Mouse (Mus musculus) embryonic facial prominence, embryonic 13.5 days (tissue): ENCODE measurements around the gene Vcp. TPM values are rescaled to one million over a fixed set of nuclear protein-coding genes. Genes with fewer than 3 reads are reported as not detected.
"Not testable (repeated sequence)": the region's sequence is repeated elsewhere in the genome, so short reads cannot be mapped to it uniquely, and the experiment has no call there.

Source experiments
- ATAC-seq: fragments of 200-750 bp; cut with Nextera tagmentation; 2 replicates; pipeline ENCODE4 v1.8.0; 2017; ENCODE audit warnings: low read depth; ENCODE audit not compliant: insufficient number of reproducible peaks, insufficient read depth, low FRiP score, low TSS enrichment
- H3K27ac ChIP-seq: fragments of 300-500 bp; sonication (generic); 2 replicates; pipeline ENCODE4 v1.5.1; 2015; ENCODE audit warnings: moderate library complexity, mild to moderate bottlenecking, inconsistent platforms
- H3K27me3 ChIP-seq: fragments of 300-500 bp; sonication (generic); 2 replicates; pipeline ENCODE4 v1.6.1; 2015; ENCODE audit warnings: mild to moderate bottlenecking, inconsistent platforms
- H3K36me3 ChIP-seq: fragments of 300-500 bp; sonication (generic); 2 replicates; pipeline ENCODE4 v1.6.1; 2015; ENCODE audit warnings: mild to moderate bottlenecking, inconsistent platforms
- H3K4me1 ChIP-seq: fragments of 300-500 bp; sonication (generic); 2 replicates; pipeline ENCODE4 v1.6.1; 2015; ENCODE audit warnings: inconsistent platforms
- H3K4me2 ChIP-seq: fragments of 300-500 bp; sonication (generic); 2 replicates; pipeline ENCODE4 v1.6.1; 2015; ENCODE audit warnings: moderate library complexity, mild to moderate bottlenecking, inconsistent platforms
- H3K4me3 ChIP-seq: fragments of 300-500 bp; sonication (generic); 2 replicates; pipeline ENCODE4 v1.5.1; 2015; ENCODE audit warnings: mild to moderate bottlenecking, inconsistent platforms
- H3K9ac ChIP-seq: fragments of 300-500 bp; sonication (generic); 2 replicates; pipeline ENCODE4 v1.6.1; 2015; ENCODE audit warnings: mild to moderate bottlenecking, inconsistent platforms
- H3K9me3 ChIP-seq: fragments of 300-500 bp; sonication (generic); 2 replicates; pipeline ENCODE4 v1.6.1; 2016; ENCODE audit warnings: inconsistent platforms
- WGBS: fragments of 180-500 bp; shearing (Covaris S2); methylation state at CpG from one replicate; pipeline ENCODE4 v1.1.7; 2015; ENCODE audit warnings: mixed read lengths; 5-methylcytosine and 5-hydroxymethylcytosine counted together
- polyA plus RNA-seq: library from polyadenylated mRNA; unstranded; fragments of >200 nt; fragmentation: Nextera tagmentation; extraction: Ambion mirVana; gene quantifications from 2 replicates; pipeline ENCODE4 v1.2.1, GENCODE M21; 2015

Vcp gene
- 530 and 567 TPM in 2 replicates for polyA plus RNA-seq

- Histone ChIP-seq H3K27ac (peak within 1 kb of the TSS; percentile 100), H3K4me1 (peaks cover 14% of the 10 kb centered on the region), H3K36me3 (peaks cover 21% of the 10 kb centered on the region), H3K9ac (peak within 1 kb of the TSS; percentile 97), H3K4me3 (peak within 1 kb of the TSS; percentile 93), H3K4me2 (peak within 1 kb of the TSS; percentile 89)
- not testable (repeated sequence) for H3K27me3 ChIP-seq, H3K9me3 ChIP-seq
- ATAC-seq, result peak; percentile 96
- under 1% methylated on average over 48 of the region's 56 CpGs for WGBS
Measured at GRCm38 (mm10) chr4:43000141-43000986, at the start of gene Vcp. Vcp (minus strand) TSS chr4:43000507.

GRCm38 (mm10) chr4:43047231-43047630 lies 46.9 kb upstream of the Vcp start:
- Histone ChIP-seq H3K27me3 (no peaks in the 10 kb centered on the region), H3K4me2 (peak overlapping the region; percentile 82), H3K4me3 (no peak overlapping the region), H3K36me3 (no peaks in the 10 kb centered on the region), H3K9me3 (no peaks in the 10 kb centered on the region), H3K4me1 (peaks cover 16% of the 10 kb centered on the region), H3K9ac (0 out of 2 replicates have a peak overlapping the region, but pooled peaks have one; percentile 36), H3K27ac (no peak overlapping the region)
- ATAC-seq, result no peak
- WGBS, result 8% methylated on average over 5 of the region's 5 CpGs

GRCm38 (mm10) chr4:43046607-43047006 lies 46.3 kb upstream of the Vcp start:
- H3K27me3 ChIP-seq, result no peaks in the 10 kb centered on the region
- H3K4me1 ChIP-seq, result peaks cover 16% of the 10 kb centered on the region
- 50% methylated on average over 5 of the region's 5 CpGs for WGBS
- no peaks in the 10 kb centered on the region for H3K36me3 ChIP-seq
- no peaks in the 10 kb centered on the region for H3K9me3 ChIP-seq
- no peak overlapping the region for H3K4me3 ChIP-seq
- no peak for ATAC-seq
- no peak overlapping the region for H3K9ac ChIP-seq
- no peak overlapping the region for H3K27ac ChIP-seq
- peak overlapping the region; percentile 82 for H3K4me2 ChIP-seq

GRCm38 (mm10) chr4:43045659-43046302 lies 45.5 kb upstream of the Vcp start, which contains the start of gene Fam214b:
Fam214b (minus strand) TSS chr4:43046220.
- peaks cover 19% of the 10 kb centered on the region for H3K4me1 ChIP-seq
- peak within 1 kb of the TSS; percentile 81 for H3K27ac ChIP-seq
- peak within 1 kb of the TSS; percentile 82 for H3K4me2 ChIP-seq
- peak; percentile 94 for ATAC-seq
- no peaks in the 10 kb centered on the region for H3K9me3 ChIP-seq
- H3K4me3 ChIP-seq, result peak within 1 kb of the TSS; percentile 60
- 0% methylated on average over 33 of the region's 33 CpGs for WGBS
- peak within 1 kb of the TSS; percentile 70 for H3K9ac ChIP-seq
- H3K27me3 ChIP-seq, result no peaks in the 10 kb centered on the region
- H3K36me3 ChIP-seq, result no peaks in the 10 kb centered on the region

GRCm38 (mm10) chr4:43045285-43045658 lies 45.0 kb upstream of the Vcp start:
- Histone ChIP-seq H3K9me3 (no peaks in the 10 kb centered on the region), H3K4me2 (peak overlapping the region; percentile 82), H3K27ac (peak overlapping the region; percentile 81), H3K36me3 (no peaks in the 10 kb centered on the region), H3K4me3 (peak overlapping the region; percentile 60), H3K27me3 (no peaks in the 10 kb centered on the region), H3K4me1 (peaks cover 23% of the 10 kb centered on the region), H3K9ac (peak overlapping the region; percentile 67)
- ATAC-seq, result peak; percentile 26; the same call in 1 of the 2 replicates
- 6% methylated on average over 13 of the region's 13 CpGs for WGBS

- H3K27ac ChIP-seq, result peak overlapping the region; percentile 81
- 28% methylated on average over 4 of the region's 4 CpGs for WGBS
- H3K4me2 ChIP-seq, result peak overlapping the region; percentile 82
- no peaks in the 10 kb centered on the region for H3K27me3 ChIP-seq
- no peaks in the 10 kb centered on the region for H3K36me3 ChIP-seq
- peak overlapping the region; percentile 67 for H3K9ac ChIP-seq
- ATAC-seq, result no peak
- peaks cover 23% of the 10 kb centered on the region for H3K4me1 ChIP-seq
- no peaks in the 10 kb centered on the region for H3K9me3 ChIP-seq
- peak overlapping the region; percentile 60 for H3K4me3 ChIP-seq
Measured at GRCm38 (mm10) chr4:43044673-43045072, 44.4 kb upstream of the Vcp start.

GRCm38 (mm10) chr4:43043644-43044357 lies 43.5 kb upstream of the Vcp start:
- WGBS, result 18% methylated on average over 7 of the region's 7 CpGs
- Histone ChIP-seq H3K4me1 (peaks cover 31% of the 10 kb centered on the region), H3K36me3 (no peaks in the 10 kb centered on the region), H3K4me2 (peak overlapping the region; percentile 82), H3K9me3 (no peaks in the 10 kb centered on the region), H3K4me3 (peak overlapping the region; percentile 60), H3K27me3 (no peaks in the 10 kb centered on the region), H3K27ac (peak overlapping the region; percentile 81), H3K9ac (peak overlapping the region; percentile 67)
- no peak for ATAC-seq

- Histone ChIP-seq H3K27me3 (no peaks in the 10 kb centered on the region), H3K36me3 (peaks cover 11% of the 10 kb centered on the region), H3K4me1 (peaks cover 33% of the 10 kb centered on the region), H3K4me2 (0 out of 2 replicates have a peak overlapping the region, but pooled peaks have one; percentile 81), H3K27ac (0 out of 2 replicates have a peak overlapping the region, but pooled peaks have one; percentile 22), H3K9ac (no peak overlapping the region), H3K9me3 (no peaks in the 10 kb centered on the region), H3K4me3 (no peak overlapping the region)
- no peak for ATAC-seq
- 79% methylated on average over 9 of the region's 9 CpGs for WGBS
Measured at GRCm38 (mm10) chr4:43040881-43041547, 40.7 kb upstream of the Vcp start.

GRCm38 (mm10) chr4:43040114-43040572 lies 39.8 kb upstream of the Vcp start:
- peak; percentile 98 for ATAC-seq
- peaks cover 32% of the 10 kb centered on the region for H3K4me1 ChIP-seq
- peak overlapping the region; percentile 83 for H3K9ac ChIP-seq
- H3K9me3 ChIP-seq, result no peaks in the 10 kb centered on the region
- WGBS, result under 1% methylated on average over 25 of the region's 25 CpGs
- peak overlapping the region; percentile 81 for H3K4me2 ChIP-seq
- peak overlapping the region; percentile 84 for H3K27ac ChIP-seq
- peak overlapping the region; percentile 77 for H3K4me3 ChIP-seq
- H3K36me3 ChIP-seq, result peaks cover 20% of the 10 kb centered on the region
- no peaks in the 10 kb centered on the region for H3K27me3 ChIP-seq

- peak overlapping the region; percentile 81 for H3K4me2 ChIP-seq
- peak overlapping the region; percentile 77 for H3K4me3 ChIP-seq
- H3K27me3 ChIP-seq, result no peaks in the 10 kb centered on the region
- H3K27ac ChIP-seq, result peak overlapping the region; percentile 84
- 2% methylated on average over 11 of the region's 11 CpGs for WGBS
- peaks cover 25% of the 10 kb centered on the region for H3K36me3 ChIP-seq
- peaks cover 27% of the 10 kb centered on the region for H3K4me1 ChIP-seq
- H3K9ac ChIP-seq, result peak overlapping the region; percentile 83
- H3K9me3 ChIP-seq, result no peaks in the 10 kb centered on the region
- ATAC-seq, result no peak; the same call in 1 of the 2 replicates
Measured at GRCm38 (mm10) chr4:43039609-43040008, 39.3 kb upstream of the Vcp start.
